Mouse (Mus musculus) embryonic fibroblast, embryonic 13.5 days (primary cell): ENCODE measurements at regions not wholly inside any gene's neighbourhood (a gene's known extent, or its start where the extent isn't known, plus 50 kb on each side); places are given as distances from the start of the nearest gene placed in this dataset.

ENCODE experiments used
- CTCF ChIP-seq: IDR thresholded peaks from 2 replicates; pipeline ENCODE4 v1.5.1; 2011; ENCODE audit warnings: mild to moderate bottlenecking, control low read depth, low read length, moderate library complexity, borderline replicate concordance; ENCODE audit not compliant: insufficient read depth
- POLR2A ChIP-seq: IDR thresholded peaks from 2 replicates; pipeline ENCODE4 v1.6.1; 2011; ENCODE audit warnings: low read depth, mild to moderate bottlenecking, control low read depth, low read length, moderate library complexity

DNA sequence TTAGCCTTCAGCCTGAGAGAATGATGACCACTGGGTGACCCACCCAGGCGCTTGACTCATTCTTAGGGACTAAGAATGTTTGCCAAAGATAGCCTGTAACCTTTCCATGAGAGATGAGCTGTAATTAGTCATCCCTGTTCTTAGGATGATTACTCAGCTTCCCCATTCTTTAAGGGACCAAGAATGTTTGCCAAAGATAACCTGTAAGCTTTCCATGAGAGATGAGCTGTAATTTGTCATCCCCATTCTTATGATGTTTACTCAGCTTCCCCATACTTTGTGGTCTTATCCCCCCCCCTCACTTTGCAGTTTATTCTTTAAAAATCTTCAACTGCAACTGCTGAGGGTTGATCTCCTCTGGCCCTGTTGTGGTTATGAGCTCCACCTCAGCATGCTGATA, 1236.8 kb upstream of the Nudt12 start:
- no peak for TF ChIP-seq POLR2A
- no peak for TF ChIP-seq CTCF
